Mouse (Mus musculus) CH12.LX (cell line): Measurements from ENCODE around the gene Prkca. TPM values are rescaled to one million over a fixed set of nuclear protein-coding genes. Genes with fewer than 3 reads are reported as not detected.

ENCODE experiments used
- DNase-seq: peaks from one replicate; pipeline ENCODE4 v3.0.0-alpha.2; 2013; ENCODE audit errors: extremely low read depth
- H3K27ac ChIP-seq: 2 replicates; pipeline ENCODE4 v1.5.1; 2012; ENCODE audit warnings: low read depth, mild to moderate bottlenecking, control low read depth, moderate library complexity; ENCODE audit not compliant: insufficient read depth
- H3K27me3 ChIP-seq: replicated peaks from 2 replicates; pipeline ENCODE3; 2012; ENCODE audit warnings: inconsistent platforms
- H3K36me3 ChIP-seq, 2 experiments: replicated peaks in 1 of 2; 2 replicates each; pipeline versions ENCODE3 to v1.6.1; 2012; ENCODE audit warnings: inconsistent platforms in 1 of 2, low read length in 1 of 2, mild to moderate bottlenecking in 1 of 2, mixed read lengths in 1 of 2, moderate library complexity in 1 of 2; ENCODE audit not compliant: control insufficient read depth in 1 of 2, insufficient read depth in 1 of 2
- H3K4me1 ChIP-seq, 2 experiments: 2 replicates each; pipeline ENCODE4 v1.6.1; 2012; ENCODE audit warnings: inconsistent platforms in 1 of 2, moderate library complexity in 1 of 2; ENCODE audit not compliant: insufficient read depth in 2 of 2, control insufficient read depth in 1 of 2
- H3K4me2 ChIP-seq: 2 replicates; pipeline ENCODE4 v1.6.1; 2012; ENCODE audit warnings: low read depth, mild to moderate bottlenecking, control low read depth; ENCODE audit not compliant: poor library complexity, insufficient read depth, severe bottlenecking
- H3K4me3 ChIP-seq, 3 experiments: fragments of 150-350 bp in 1 of 3; sonication (generic) in 1 of 3; replicated peaks in 1 of 3; 2 replicates each; pipeline versions ENCODE3 to v1.5.1; 2011 to 2012; ENCODE audit warnings: low read depth in 2 of 3, low read length in 2 of 3, mild to moderate bottlenecking in 2 of 3, moderate library complexity in 2 of 3, control low read depth in 1 of 3, improper control_type of control experiment in 1 of 3, inconsistent platforms in 1 of 3, mixed read lengths in 1 of 3; ENCODE audit not compliant: poor library complexity in 1 of 3
- H3K79me2 ChIP-seq: replicated peaks from 2 replicates; pipeline ENCODE4 v1.6.1; 2012; ENCODE audit warnings: mild to moderate bottlenecking, moderate library complexity; ENCODE audit not compliant: control insufficient read depth, poor library complexity, insufficient read depth, severe bottlenecking; ENCODE audit errors: extremely low read depth
- H3K9ac ChIP-seq: 2 replicates; pipeline ENCODE4 v1.6.1; 2012; ENCODE audit warnings: low read depth, mild to moderate bottlenecking, control low read depth, moderate library complexity; ENCODE audit not compliant: insufficient read depth
- H3K9me3 ChIP-seq: replicated peaks from 2 replicates; pipeline ENCODE3; 2012; ENCODE audit warnings: low read length, inconsistent platforms, mixed read lengths
- CHD1 ChIP-seq: IDR thresholded peaks from 2 replicates; pipeline ENCODE4 v1.6.1; 2012; ENCODE audit warnings: low read depth, low read length, improper control_type of control experiment, inconsistent platforms
- EP300 ChIP-seq: IDR thresholded peaks from 2 replicates; pipeline ENCODE4 v1.6.1; 2011; ENCODE audit warnings: low read length, improper control_type of control experiment
- ETS1 ChIP-seq: conservative IDR thresholded peaks from 2 replicates; pipeline ENCODE4 v1.6.1; 2012; ENCODE audit warnings: low read depth, mild to moderate bottlenecking, inconsistent platforms, low read length, improper control_type of control experiment, moderate library complexity
- GABPA ChIP-seq: IDR thresholded peaks from 2 replicates; pipeline ENCODE4 v1.6.1; 2012; ENCODE audit warnings: low read depth, low read length, improper control_type of control experiment, inconsistent platforms; ENCODE audit not compliant: insufficient replicate concordance
- HCFC1 ChIP-seq: IDR thresholded peaks from 2 replicates; pipeline ENCODE4 v1.6.1; 2012; ENCODE audit warnings: low read depth, mild to moderate bottlenecking, inconsistent platforms, low read length, improper control_type of control experiment
- IRF4 ChIP-seq: IDR thresholded peaks from 2 replicates; pipeline ENCODE4 v1.6.1; 2014; ENCODE audit warnings: low read depth, mild to moderate bottlenecking, inconsistent platforms, low read length, improper control_type of control experiment
- JUND ChIP-seq: conservative IDR thresholded peaks from 2 replicates; pipeline ENCODE4 v1.6.1; 2011; ENCODE audit warnings: low read depth, low read length, improper control_type of control experiment
- KAT2A ChIP-seq: IDR thresholded peaks from 2 replicates; pipeline ENCODE4 v1.6.1; 2012; ENCODE audit warnings: low read length, improper control_type of control experiment, inconsistent platforms; ENCODE audit not compliant: insufficient replicate concordance
- MAFK ChIP-seq: IDR thresholded peaks from 2 replicates; pipeline ENCODE4 v1.6.1; 2011; ENCODE audit warnings: low read length, improper control_type of control experiment; ENCODE audit not compliant: insufficient replicate concordance
- MAX ChIP-seq: IDR thresholded peaks from 2 replicates; pipeline ENCODE4 v1.6.1; 2011; ENCODE audit warnings: low read length, improper control_type of control experiment
- MEF2A ChIP-seq: IDR thresholded peaks from 2 replicates; pipeline ENCODE4 v1.6.1; 2014; ENCODE audit warnings: low read depth, mild to moderate bottlenecking, inconsistent platforms, low read length, improper control_type of control experiment, borderline replicate concordance
- MXI1 ChIP-seq: IDR thresholded peaks from 2 replicates; pipeline ENCODE4 v1.6.1; 2011; ENCODE audit warnings: mild to moderate bottlenecking, low read depth, low read length, improper control_type of control experiment
- NELFE ChIP-seq: IDR thresholded peaks from 2 replicates; pipeline ENCODE4 v1.6.1; 2011; ENCODE audit warnings: low read depth, low read length, improper control_type of control experiment
- PAX5 ChIP-seq: IDR thresholded peaks from 2 replicates; pipeline ENCODE4 v1.6.1; 2012; ENCODE audit warnings: low read length, inconsistent platforms, mixed read lengths
- POLR2A ChIP-seq: IDR thresholded peaks from 2 replicates; pipeline ENCODE4 v1.6.1; 2011; ENCODE audit warnings: low read depth, mild to moderate bottlenecking, improper control_type of control experiment, low read length
- SIN3A ChIP-seq: IDR thresholded peaks from 2 replicates; pipeline ENCODE4 v1.6.1; 2012; ENCODE audit warnings: low read length, improper control_type of control experiment, inconsistent platforms
- SMC3 ChIP-seq: IDR thresholded peaks from 2 replicates; pipeline ENCODE4 v1.6.1; 2011; ENCODE audit warnings: low read depth, low read length, improper control_type of control experiment
- TBP ChIP-seq: conservative IDR thresholded peaks from 2 replicates; pipeline ENCODE4 v1.6.1; 2011; ENCODE audit warnings: low read depth, low read length, improper control_type of control experiment
- TCF12 ChIP-seq: IDR thresholded peaks from 2 replicates; pipeline ENCODE4 v1.6.1; 2014; ENCODE audit warnings: low read depth, mild to moderate bottlenecking, inconsistent platforms, low read length, improper control_type of control experiment
- UBTF ChIP-seq: IDR thresholded peaks from 2 replicates; pipeline ENCODE4 v1.6.1; 2012; ENCODE audit warnings: low read depth, mild to moderate bottlenecking, inconsistent platforms, low read length, improper control_type of control experiment, moderate library complexity
- USF1 ChIP-seq: IDR thresholded peaks from 2 replicates; pipeline ENCODE4 v1.6.1; 2014; ENCODE audit warnings: low read depth, mild to moderate bottlenecking, inconsistent platforms, low read length, improper control_type of control experiment
- USF2 ChIP-seq: conservative IDR thresholded peaks from 2 replicates; pipeline ENCODE4 v1.6.1; 2011; ENCODE audit warnings: low read depth, low read length, improper control_type of control experiment
- ZC3H11A ChIP-seq: IDR thresholded peaks from 2 replicates; pipeline ENCODE4 v1.6.1; 2012; ENCODE audit warnings: low read depth, mild to moderate bottlenecking, inconsistent platforms, low read length, improper control_type of control experiment
- ZKSCAN1 ChIP-seq: IDR thresholded peaks from 2 replicates; pipeline ENCODE4 v1.6.1; 2012; ENCODE audit warnings: low read depth, inconsistent platforms, low read length, improper control_type of control experiment, borderline replicate concordance
- ZMIZ1 ChIP-seq: IDR thresholded peaks from 2 replicates; pipeline ENCODE4 v1.6.1; 2012; ENCODE audit warnings: low read depth, mild to moderate bottlenecking, inconsistent platforms, low read length, improper control_type of control experiment
- ZNF384 ChIP-seq: IDR thresholded peaks from 2 replicates; pipeline ENCODE4 v1.6.1; 2012; ENCODE audit warnings: low read depth, low read length, improper control_type of control experiment, inconsistent platforms
- dilution Hi-C: fragments of 300-500 bp; cut with MboI; formaldehyde crosslinking; loops from 2 replicates; pipeline ENCODE4 v1.14.3; 2020; ENCODE audit warnings: low sequenced_read_pairs; ENCODE audit not compliant: extremely low pct_unique_long_range_greater_than_20kb, extremely low pct_ligation_motif_present
- in situ Hi-C: fragments of 300-500 bp; cut with MboI; formaldehyde crosslinking; loops from 3 replicates; pipeline ENCODE4 v1.14.3; 2019; ENCODE audit warnings: low sequenced_read_pairs, low pct_ligation_motif_present, low pct_unique_long_range_greater_than_20kb, mixed read lengths
- polyA plus RNA-seq: library from polyadenylated mRNA; unstranded; fragments of >175 nt; gene quantifications from 2 replicates; pipeline ENCODE4 v1.2.1, GENCODE M21; 2012; ENCODE audit warnings: low read depth; ENCODE audit not compliant: insufficient read length
- total RNA-seq, 2 experiments: library from RNA; depleted of rRNA; stranded (reverse); fragments of 300-350 nt in 1 of 2; fragments of >200 nt in 1 of 2; gene quantifications; 2 replicates each; pipeline ENCODE4 v1.2.3; 2012 to 2014

The Prkca gene
- total and polyA plus RNA-seq, 3 experiments: 40.0 to 107 (median 43.7) TPM

DNA sequence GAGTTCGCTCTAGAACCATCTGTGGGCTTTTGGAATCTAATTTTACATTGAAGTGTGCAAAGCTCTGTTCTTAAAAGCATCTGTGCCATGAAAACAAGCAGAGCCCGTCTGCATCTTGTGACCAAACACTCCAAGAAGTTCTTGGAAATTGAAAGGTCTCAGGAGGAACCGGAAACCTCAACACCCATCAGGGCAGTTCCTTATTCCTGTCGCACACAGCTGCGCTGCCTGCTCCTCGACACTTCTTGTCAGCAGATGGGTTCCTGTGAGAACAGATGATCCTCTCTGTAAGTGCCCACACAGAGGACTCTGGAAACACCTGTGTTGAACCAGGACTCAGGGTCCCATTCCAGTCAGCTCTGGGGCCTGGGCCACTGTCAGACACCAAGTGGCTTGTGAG, 120.6 kb downstream of the Prkca start (continued):
- 0 out of 2 replicates have a peak, but pooled peaks have one; percentile 70 for TF ChIP-seq MAFK
- peak; percentile 8; the same call in 1 of the 2 replicates for TF ChIP-seq MAX
- peak; percentile 99 for TF ChIP-seq TCF12
- TF ChIP-seq USF1: no peak
- peak; percentile 21; the same call in 1 of the 2 replicates for TF ChIP-seq JUND
- peak; percentile 98 for TF ChIP-seq EP300
- TF ChIP-seq ETS1: peak; percentile 96
- TF ChIP-seq, all 38 proteins: peak for 21

DNA sequence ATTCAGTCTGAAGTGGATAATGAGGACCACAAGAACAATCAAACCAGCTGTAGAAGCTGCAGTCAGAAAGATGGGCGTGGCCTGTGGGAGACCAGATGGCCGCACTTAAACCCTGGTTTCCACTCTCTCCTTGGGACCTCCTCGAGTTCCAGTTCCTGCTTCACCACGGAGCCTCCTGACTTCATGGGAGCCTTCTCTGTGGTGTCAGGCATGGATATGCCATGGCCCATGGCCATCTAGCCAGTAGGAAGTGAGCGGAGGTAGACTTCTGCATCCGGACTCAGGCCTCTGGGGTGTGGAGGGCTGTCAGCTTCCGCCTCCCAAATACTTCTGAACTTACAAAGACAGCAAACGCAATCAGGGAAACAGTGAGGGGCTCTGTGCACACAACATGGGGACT, 121.1 kb downstream of the Prkca start:
- Histone ChIP-seq H3K4me1 (peaks cover 21 to 83% of the 10 kb centered on the region in 2 experiments), H3K4me3 (peak overlapping the region; percentile 24 to 42 (median 36)), H3K27me3 (no peaks in the 10 kb centered on the region), H3K9ac (peak overlapping the region; percentile 69), H3K9me3 (peaks cover 4% of the 10 kb centered on the region), H3K4me2 (peak overlapping the region; percentile 75), H3K79me2 (peaks cover 16% of the 10 kb centered on the region; the same call in 1 of the 2 replicates), H3K36me3 (peaks cover 0 to 46% of the 10 kb centered on the region in 2 experiments), H3K27ac (peak overlapping the region; percentile 90)
- peak; percentile 84 for DNase-seq
- in situ Hi-C loops: loop anchor here (25.0 kb wide), 1 partner anchor 360 kb away; no protein-coding TSS in a partner anchor
- no peak for TF ChIP-seq KAT2A
- peak; percentile 47; the same call in 1 of the 2 replicates for TF ChIP-seq ETS1
- peak; percentile 56; the same call in 1 of the 2 replicates for TF ChIP-seq SIN3A
- TF ChIP-seq EP300: 0 out of 2 replicates have a peak, but pooled peaks have one; percentile 36
- TF ChIP-seq HCFC1: no peak
- TF ChIP-seq TBP: 0 out of 2 replicates have a peak, but pooled peaks have one; percentile 24
- peak; percentile 17; the same call in 1 of the 2 replicates for TF ChIP-seq CHD1
- TF ChIP-seq MXI1: peak; percentile 29; the same call in 1 of the 2 replicates
- 0 out of 2 replicates have a peak, but pooled peaks have one; percentile 73 for TF ChIP-seq UBTF
- TF ChIP-seq ZNF384: no peak
- no peak for TF ChIP-seq MAFK
- TF ChIP-seq NELFE: no peak; the same call in 1 of the 2 replicates
- no peak for TF ChIP-seq GABPA
- no peak for TF ChIP-seq ZMIZ1
- TF ChIP-seq ZKSCAN1: no peak
- peak; percentile 51 for TF ChIP-seq POLR2A
- TF ChIP-seq USF2: no peak
- TF ChIP-seq ZC3H11A: no peak
- no peak for TF ChIP-seq IRF4
- no peak for TF ChIP-seq SMC3
- no peak for TF ChIP-seq MEF2A
- TF ChIP-seq PAX5: no peak
- TF ChIP-seq MAX: peak; percentile 10; the same call in 1 of the 2 replicates
- TF ChIP-seq TCF12: peak; percentile 53
- dilution Hi-C loops: no loop called here
